Mouse (Mus musculus): ENCODE measurements around the gene Tyrobp. TPM values are rescaled to one million over a fixed set of nuclear protein-coding genes. Genes with fewer than 3 reads are reported as not detected.

Gene Tyrobp
- polyA plus RNA-seq, 1 experiment from 2014 or later, result 17.9 TPM

- H3K36me3 ChIP-seq (ENCODE audit: control insufficient read depth, insufficient read depth, low read length), result no peaks in the 10 kb centered on the region
- H3K9ac ChIP-seq (ENCODE audit: low read length), result no peak overlapping the region
- DNase-seq (ENCODE audit: low spot score), result no peak
- H3K4me1 ChIP-seq (ENCODE audit: control insufficient read depth, insufficient read depth, low read length), result peaks cover 4% of the 10 kb centered on the region; the same call in 1 of the 2 replicates
- 22% methylated on average over 7 of the region's 7 CpGs for WGBS
- peaks cover 82% of the 10 kb centered on the region for H3K27me3 ChIP-seq (ENCODE audit: control insufficient read depth, insufficient read depth, low read length)
- H3K9me3 ChIP-seq (ENCODE audit: control insufficient read depth, low read length), result no peaks in the 10 kb centered on the region
- no peak overlapping the region for H3K4me2 ChIP-seq (ENCODE audit: low read depth)
- no peak overlapping the region for H3K4me3 ChIP-seq (ENCODE audit: low read depth, low read length)
- ATAC-seq (ENCODE audit: insufficient read depth, low FRiP score, low TSS enrichment), result no peak
- no peak overlapping the region for H3K27ac ChIP-seq (ENCODE audit: low read depth, low read length)
These were observed 50.0 kb downstream of the Tyrobp start for GRCm38 (mm10) chr7:30463568-30463967.

GRCm38 (mm10) chr7:30463996-30464395 is 50.4 kb downstream of the Tyrobp start:
- H3K27ac ChIP-seq (ENCODE audit: low read depth, low read length), result no peak overlapping the region
- H3K4me1 ChIP-seq (ENCODE audit: control insufficient read depth, insufficient read depth, low read length), result 0 out of 2 replicates have a peak, but pooled peaks cover 3% of the 10 kb centered on the region

GRCm38 (mm10) chr7:30464816-30465300 is 51.3 kb downstream of the Tyrobp start:
- Histone ChIP-seq H3K4me3 (ENCODE audit: low read depth, low read length) (no peak overlapping the region), H3K9me3 (ENCODE audit: control insufficient read depth, low read length) (no peaks in the 10 kb centered on the region), H3K27me3 (ENCODE audit: control insufficient read depth, insufficient read depth, low read length) (peaks cover 73% of the 10 kb centered on the region), H3K27ac (ENCODE audit: low read depth, low read length) (no peak overlapping the region), H3K4me2 (ENCODE audit: low read depth) (no peak overlapping the region), H3K36me3 (ENCODE audit: control insufficient read depth, insufficient read depth, low read length) (no peaks in the 10 kb centered on the region), H3K4me1 (ENCODE audit: control insufficient read depth, insufficient read depth, low read length) (0 out of 2 replicates have a peak, but pooled peaks cover 3% of the 10 kb centered on the region), H3K9ac (ENCODE audit: low read length) (no peak overlapping the region)
- ATAC-seq (ENCODE audit: insufficient read depth, low FRiP score, low TSS enrichment) (no peak), DNase-seq (ENCODE audit: low spot score) (no peak)
- WGBS, result 14% methylated on average over 6 of the region's 6 CpGs

More at GRCm38 (mm10) chr7:30463996-30464395, 50.4 kb downstream of the Tyrobp start:
- DNase-seq (ENCODE audit: low spot score) (no peak), ATAC-seq (ENCODE audit: insufficient read depth, low FRiP score, low TSS enrichment) (no peak)
- Histone ChIP-seq H3K4me2 (ENCODE audit: low read depth) (no peak overlapping the region), H3K4me3 (ENCODE audit: low read depth, low read length) (no peak overlapping the region), H3K9ac (ENCODE audit: low read length) (no peak overlapping the region), H3K36me3 (ENCODE audit: control insufficient read depth, insufficient read depth, low read length) (no peaks in the 10 kb centered on the region), H3K27me3 (ENCODE audit: control insufficient read depth, insufficient read depth, low read length) (peaks cover 77% of the 10 kb centered on the region), H3K9me3 (ENCODE audit: control insufficient read depth, low read length) (no peaks in the 10 kb centered on the region)
- WGBS, result 21% methylated on average over 4 of the region's 4 CpGs

Other genes with a start within 250 kb of the Tyrobp start
- gene Zfp146, start 244.0 kb upstream of the Tyrobp start, polyA plus RNA-seq (2014; fragmentation: Nextera tagmentation; extraction: Ambion mirVana), result 14.3 and 15.1 TPM in 2 replicates
- 4.5 and 5.7 TPM in 2 replicates for gene Cox7a1, start 229.6 kb upstream of the Tyrobp start, polyA plus RNA-seq (2014; fragmentation: Nextera tagmentation; extraction: Ambion mirVana)
- gene Capns1, start 214.9 kb upstream of the Tyrobp start, polyA plus RNA-seq (2014; fragmentation: Nextera tagmentation; extraction: Ambion mirVana), result 45.8 and 51.8 TPM in 2 replicates
- gene Polr2i, start 181.8 kb upstream of the Tyrobp start, polyA plus RNA-seq (2014; fragmentation: Nextera tagmentation; extraction: Ambion mirVana), result 179 and 195 TPM in 2 replicates
- 268 and 302 TPM in 2 replicates for gene Tbcb, start 181.5 kb upstream of the Tyrobp start, polyA plus RNA-seq (2014; fragmentation: Nextera tagmentation; extraction: Ambion mirVana)
- not detected in 2 replicates for gene Ovol3, start 178.0 kb upstream of the Tyrobp start, polyA plus RNA-seq (2014; fragmentation: Nextera tagmentation; extraction: Ambion mirVana)
- gene Thap8, start 133.7 kb upstream of the Tyrobp start, polyA plus RNA-seq (2014; fragmentation: Nextera tagmentation; extraction: Ambion mirVana), result 0.18 and 0.36 TPM in 2 replicates
- gene Wdr62, start 133.3 kb upstream of the Tyrobp start, polyA plus RNA-seq (2014; fragmentation: Nextera tagmentation; extraction: Ambion mirVana), result 10.9 and 12.5 TPM in 2 replicates
- gene Clip3, start 122.0 kb upstream of the Tyrobp start, polyA plus RNA-seq (2014; fragmentation: Nextera tagmentation; extraction: Ambion mirVana), result 100 and 102 TPM in 2 replicates
- 87.4 and 94.0 TPM in 2 replicates for gene Alkbh6, start 105.0 kb upstream of the Tyrobp start, polyA plus RNA-seq (2014; fragmentation: Nextera tagmentation; extraction: Ambion mirVana)
- gene Syne4, start 99.0 kb upstream of the Tyrobp start, polyA plus RNA-seq (2014; fragmentation: Nextera tagmentation; extraction: Ambion mirVana), result 16.6 and 18.1 TPM in 2 replicates
- not detected in 2 replicates for gene E130208F15Rik, start 92.0 kb upstream of the Tyrobp start, polyA plus RNA-seq (2014; fragmentation: Nextera tagmentation; extraction: Ambion mirVana)
- 23.1 and 26.5 TPM in 2 replicates for gene Sdhaf1, start 89.9 kb upstream of the Tyrobp start, polyA plus RNA-seq (2014; fragmentation: Nextera tagmentation; extraction: Ambion mirVana)
- gene Lrfn3, start 51.0 kb upstream of the Tyrobp start, polyA plus RNA-seq (2014; fragmentation: Nextera tagmentation; extraction: Ambion mirVana), result 6.3 TPM in 2 replicates
- not detected in 2 replicates for gene Hcst, start 6.1 kb downstream of the Tyrobp start, polyA plus RNA-seq (2014; fragmentation: Nextera tagmentation; extraction: Ambion mirVana)
- 0.84 and 0.99 TPM in 2 replicates for gene Nfkbid, start 8.0 kb downstream of the Tyrobp start, polyA plus RNA-seq (2014; fragmentation: Nextera tagmentation; extraction: Ambion mirVana)
- 150 and 165 TPM in 2 replicates for gene Aplp1, start 31.8 kb downstream of the Tyrobp start, polyA plus RNA-seq (2014; fragmentation: Nextera tagmentation; extraction: Ambion mirVana)
- gene Kirrel2, start 43.9 kb downstream of the Tyrobp start, polyA plus RNA-seq (2014; fragmentation: Nextera tagmentation; extraction: Ambion mirVana), result 19.0 and 19.6 TPM in 2 replicates
- 1.8 and 3.4 TPM in 2 replicates for gene Nphs1, start 44.6 kb downstream of the Tyrobp start, polyA plus RNA-seq (2014; fragmentation: Nextera tagmentation; extraction: Ambion mirVana)
- not detected in 2 replicates for gene Prodh2, start 79.9 kb downstream of the Tyrobp start, polyA plus RNA-seq (2014; fragmentation: Nextera tagmentation; extraction: Ambion mirVana)
- gene Arhgap33, start 121.3 kb downstream of the Tyrobp start, polyA plus RNA-seq (2014; fragmentation: Nextera tagmentation; extraction: Ambion mirVana), result 48.8 and 51.1 TPM in 2 replicates
- 3.7 and 4.4 TPM in 2 replicates for gene Hspb6, start 138.4 kb downstream of the Tyrobp start, polyA plus RNA-seq (2014; fragmentation: Nextera tagmentation; extraction: Ambion mirVana)
- gene Proser3, start 138.5 kb downstream of the Tyrobp start, polyA plus RNA-seq (2014; fragmentation: Nextera tagmentation; extraction: Ambion mirVana), result 8.6 and 12.1 TPM in 2 replicates
- gene Lin37, start 146.1 kb downstream of the Tyrobp start, polyA plus RNA-seq (2014; fragmentation: Nextera tagmentation; extraction: Ambion mirVana), result 46.2 and 47.0 TPM in 2 replicates
- 90.6 and 95.5 TPM in 2 replicates for gene U2af1l4, start 149.5 kb downstream of the Tyrobp start, polyA plus RNA-seq (2014; fragmentation: Nextera tagmentation; extraction: Ambion mirVana)
- 7.3 and 7.6 TPM in 2 replicates for gene Gm49396, start 149.6 kb downstream of the Tyrobp start, polyA plus RNA-seq (2014; fragmentation: Nextera tagmentation; extraction: Ambion mirVana)
- 97.8 and 106 TPM in 2 replicates for gene Psenen, start 149.9 kb downstream of the Tyrobp start, polyA plus RNA-seq (2014; fragmentation: Nextera tagmentation; extraction: Ambion mirVana)
- 1.3 and 3.6 TPM in 2 replicates for gene Igflr1, start 151.7 kb downstream of the Tyrobp start, polyA plus RNA-seq (2014; fragmentation: Nextera tagmentation; extraction: Ambion mirVana)
- gene Kmt2b, start 175.0 kb downstream of the Tyrobp start, polyA plus RNA-seq (2014; fragmentation: Nextera tagmentation; extraction: Ambion mirVana), result 11.5 and 11.9 TPM in 2 replicates
- gene Zbtb32, start 185.1 kb downstream of the Tyrobp start, polyA plus RNA-seq (2014; fragmentation: Nextera tagmentation; extraction: Ambion mirVana), result 0.18 TPM in 1 of 2 replicates, not detected in the other
- 4.8 TPM in 2 replicates for gene Upk1a, start 199.1 kb downstream of the Tyrobp start, polyA plus RNA-seq (2014; fragmentation: Nextera tagmentation; extraction: Ambion mirVana)
- gene Cox6b1, start 212.4 kb downstream of the Tyrobp start, polyA plus RNA-seq (2014; fragmentation: Nextera tagmentation; extraction: Ambion mirVana), result 786 and 833 TPM in 2 replicates
- gene Etv2, start 222.1 kb downstream of the Tyrobp start, polyA plus RNA-seq (2014; fragmentation: Nextera tagmentation; extraction: Ambion mirVana), result not detected in 2 replicates
- 133 and 134 TPM in 2 replicates for gene Rbm42, start 236.6 kb downstream of the Tyrobp start, polyA plus RNA-seq (2014; fragmentation: Nextera tagmentation; extraction: Ambion mirVana)